Mouse (Mus musculus): ENCODE data around the gene Ythdf1. TPM values are rescaled to one million over a fixed set of nuclear protein-coding genes. Genes with fewer than 3 reads are reported as not detected.

The Ythdf1 gene
- 10 to 100 TPM; 63.5 to 65.7 TPM for total RNA-seq (2021)
- long read RNA-seq, experiment 1, transcript Ythdf1-201 (5 exons, 3,184 nt), result major isoform, 42 of 68 reads
- long read RNA-seq, experiment 1, partial matches to known transcripts, result 10 of 68 reads
- long read RNA-seq, experiment 1, other reads (novel, unspliced or antisense), result 16 of 68 reads
- long read RNA-seq, experiment 2, transcript Ythdf1-201 (5 exons, 3,184 nt), result major isoform, 53 of 83 reads
- long read RNA-seq, experiment 2, partial matches to known transcripts, result 11 of 83 reads
- long read RNA-seq, experiment 2, other reads (novel, unspliced or antisense), result 19 of 83 reads

- peak; percentile 96 to 98 for DNase-seq (ENCODE audit: low spot score in 2 of 2)
These were observed at the start of gene Ythdf1 for GRCm38 (mm10) chr2:180920810-180921400. Ythdf1 (minus strand) TSS chr2:180920949.

GRCm38 (mm10) chr2:180967010-180967763 is 46.4 kb upstream of the Ythdf1 start, which contains the start of gene Arfgap1:
Arfgap1 (plus strand) TSS chr2:180967225.
- peak; percentile 90 to 93 for DNase-seq (ENCODE audit: low spot score in 2 of 2)

GRCm38 (mm10) chr2:180966092-180966882 is 45.5 kb upstream of the Ythdf1 start:
- DNase-seq (ENCODE audit: low spot score in 2 of 2), result no peak

- peak; percentile 69 to 75 for DNase-seq (ENCODE audit: low spot score in 2 of 2)
These were observed 43.2 kb upstream of the Ythdf1 start for GRCm38 (mm10) chr2:180963956-180964355.

GRCm38 (mm10) chr2:180962616-180963308 is 42.0 kb upstream of the Ythdf1 start:
- no peak for DNase-seq (ENCODE audit: low spot score in 2 of 2)

GRCm38 (mm10) chr2:180960187-180960586 is 39.4 kb upstream of the Ythdf1 start:
- no peak for DNase-seq (ENCODE audit: low spot score in 2 of 2)

- no peak for DNase-seq (ENCODE audit: low spot score in 2 of 2)
These were observed 38.9 kb upstream of the Ythdf1 start for GRCm38 (mm10) chr2:180959605-180960004.

GRCm38 (mm10) chr2:180954061-180955047 is 33.6 kb upstream of the Ythdf1 start, which contains the start of gene Nkain4:
Nkain4 (minus strand) TSS chr2:180954699.
- peak; percentile 61 to 67 for DNase-seq (ENCODE audit: low spot score in 2 of 2)

- no peak for DNase-seq (ENCODE audit: low spot score in 2 of 2)
These were observed 32.9 kb upstream of the Ythdf1 start for GRCm38 (mm10) chr2:180953638-180954037.

- peak in 1 of 2 experiments; percentile 56 for DNase-seq (ENCODE audit: low spot score in 2 of 2)
These were observed 32.0 kb upstream of the Ythdf1 start for GRCm38 (mm10) chr2:180952731-180953171.

- no peak for DNase-seq (ENCODE audit: low spot score in 2 of 2)
These were observed 29.2 kb upstream of the Ythdf1 start for GRCm38 (mm10) chr2:180949947-180950346.

- peak in 1 of 2 experiments; percentile 63 for DNase-seq (ENCODE audit: low spot score in 2 of 2)
These were observed 21.1 kb upstream of the Ythdf1 start for GRCm38 (mm10) chr2:180941869-180942268.

GRCm38 (mm10) chr2:180940187-180940586 is 19.4 kb upstream of the Ythdf1 start:
- no peak for DNase-seq (ENCODE audit: low spot score in 2 of 2)

GRCm38 (mm10) chr2:180932418-180932817 is 11.7 kb upstream of the Ythdf1 start:
- DNase-seq (ENCODE audit: low spot score in 2 of 2), result no peak

GRCm38 (mm10) chr2:180928723-180929122 is 8.0 kb upstream of the Ythdf1 start, which contains the start of gene Birc7:
Birc7 (plus strand) TSS chr2:180929023.
- no peak for DNase-seq (ENCODE audit: low spot score in 2 of 2)

- peak; percentile 59 to 79 for DNase-seq (ENCODE audit: low spot score in 2 of 2)
These were observed 4.4 kb upstream of the Ythdf1 start for GRCm38 (mm10) chr2:180925176-180925575.

- DNase-seq (ENCODE audit: low spot score in 2 of 2), result no peak
These were observed 2.0 kb upstream of the Ythdf1 start for GRCm38 (mm10) chr2:180922739-180923138.

GRCm38 (mm10) chr2:180919913-180920809 is 588 bp downstream of the Ythdf1 start:
- no peak for DNase-seq (ENCODE audit: low spot score in 2 of 2)
